Mouse (Mus musculus): Measurements from ENCODE around the gene Olfr750.

Gene Olfr750

DNA sequence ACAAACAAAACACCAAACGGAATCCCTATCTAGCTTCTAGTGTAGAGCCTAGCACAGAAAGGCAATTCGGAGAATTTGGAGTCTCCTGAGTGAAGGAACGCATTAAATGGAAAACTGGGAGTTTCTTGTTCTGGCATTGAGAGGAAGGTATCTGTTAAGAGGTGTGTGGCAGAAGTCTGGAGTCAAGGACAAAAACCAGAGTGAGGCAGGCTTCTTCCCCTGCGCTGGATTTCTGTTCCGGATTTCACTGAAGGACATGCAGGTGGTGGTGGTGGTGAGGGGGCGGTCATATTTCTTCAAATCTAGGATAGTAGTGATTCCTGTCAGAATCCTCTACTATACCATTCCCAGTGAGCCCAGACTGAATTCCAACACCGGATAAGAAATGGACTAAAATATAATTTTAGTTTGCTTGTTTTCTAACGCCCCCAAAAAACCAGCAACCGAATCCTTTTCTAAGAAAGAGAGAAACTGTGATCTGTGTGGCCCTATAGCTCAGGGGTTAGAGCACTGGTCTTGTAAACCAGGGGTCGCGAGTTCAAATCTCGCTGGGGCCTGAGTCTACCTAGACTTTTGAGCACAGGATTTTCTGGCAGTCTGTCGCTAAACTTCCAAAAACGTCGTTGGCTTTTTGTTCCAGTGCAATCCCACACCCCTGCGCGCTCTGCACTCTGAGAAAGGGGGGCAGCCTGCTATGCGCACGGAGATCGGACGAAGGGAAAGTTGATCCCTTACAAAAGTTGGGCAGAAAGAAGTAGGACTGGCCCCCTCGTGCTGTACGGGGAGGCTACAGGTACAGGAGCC, 14.1 kb upstream of the Olfr750 start:
- DNase-seq (ENCODE audit: low spot score), result peak; percentile 74

DNA sequence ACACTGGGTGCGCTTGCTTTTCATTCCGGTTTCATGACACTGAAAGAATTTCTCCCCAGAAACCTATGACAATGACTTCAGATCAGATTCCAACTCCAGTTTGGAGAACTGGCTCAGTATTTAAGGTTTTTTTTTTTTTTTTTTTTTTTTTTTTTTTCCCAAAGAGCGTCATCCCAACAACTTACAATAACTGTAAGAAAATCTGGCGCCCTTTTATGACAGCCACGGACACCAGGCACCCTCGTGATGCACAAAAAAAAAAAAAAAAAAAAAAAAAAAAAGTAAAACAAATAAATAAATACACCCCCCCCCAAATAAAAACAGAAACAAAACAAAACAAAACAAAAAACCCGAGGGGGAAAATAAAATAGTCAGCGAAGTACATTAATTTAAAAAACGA, 13.5 kb upstream of the Olfr750 start:
- DNase-seq (ENCODE audit: low spot score), result no peak

DNA sequence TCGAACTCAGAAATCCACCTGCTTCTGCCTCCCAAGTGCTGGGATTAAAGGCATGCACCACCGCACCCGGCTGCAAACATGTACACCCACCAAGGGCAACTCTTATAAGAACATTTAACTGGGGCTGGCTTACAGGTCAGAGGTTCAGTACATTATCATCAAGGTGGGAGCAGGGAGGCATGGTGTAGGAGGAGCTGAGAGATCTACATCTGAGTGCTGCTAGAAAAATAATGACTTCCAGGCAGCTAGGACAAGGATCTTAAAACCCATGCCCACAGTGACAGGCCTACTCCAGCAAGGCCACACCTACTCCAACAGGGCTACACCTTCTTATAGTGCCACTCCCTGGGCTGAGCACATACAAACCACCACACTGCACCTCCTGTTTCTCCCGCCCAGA, 11.7 kb upstream of the Olfr750 start:
- no peak for DNase-seq (ENCODE audit: low spot score)

DNA sequence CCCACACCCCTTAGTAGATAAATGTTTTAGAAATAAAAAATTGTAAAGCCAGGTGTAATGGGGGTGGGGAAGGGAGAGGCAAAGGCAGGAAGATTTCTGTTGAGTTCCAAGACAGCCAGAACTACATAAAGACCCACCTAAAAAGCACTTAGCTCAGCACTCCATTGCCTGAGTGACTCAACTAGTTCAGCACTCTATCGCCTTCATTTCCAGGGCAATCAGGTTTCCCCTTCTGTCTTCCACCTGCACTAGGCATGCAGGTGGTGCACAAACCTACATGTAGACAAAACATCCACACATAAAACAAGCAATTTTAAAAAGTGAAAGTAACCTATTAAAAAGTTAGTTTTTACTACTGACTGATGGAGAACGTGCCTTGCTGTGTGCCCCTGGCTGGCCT, 10.9 kb upstream of the Olfr750 start:
- no peak for DNase-seq (ENCODE audit: low spot score)

DNA sequence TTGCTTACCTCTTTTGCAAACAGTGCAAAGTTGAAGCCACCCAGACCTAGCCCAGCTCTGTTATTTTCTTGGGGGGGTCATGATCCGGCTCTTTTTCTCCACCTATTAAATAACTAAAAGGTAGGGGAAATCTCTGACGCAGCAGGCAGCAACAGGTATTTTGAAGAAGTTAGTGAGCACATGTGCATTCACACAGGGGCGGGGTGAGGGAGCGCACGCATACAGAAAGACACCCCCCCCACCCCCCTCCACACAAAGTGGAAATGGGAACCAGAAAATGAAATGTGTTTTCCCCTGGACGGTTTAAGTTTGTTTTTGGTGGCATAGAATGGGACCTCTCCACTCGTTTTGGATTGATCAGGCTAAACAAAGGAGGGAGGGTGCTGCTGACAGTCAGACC, 9.6 kb upstream of the Olfr750 start:
- DNase-seq (ENCODE audit: low spot score), result no peak

GRCm38 (mm10) chr14:51082599-51083581, 8.7 kb upstream of the Olfr750 start:
- DNase-seq (ENCODE audit: low spot score), result no peak

DNA sequence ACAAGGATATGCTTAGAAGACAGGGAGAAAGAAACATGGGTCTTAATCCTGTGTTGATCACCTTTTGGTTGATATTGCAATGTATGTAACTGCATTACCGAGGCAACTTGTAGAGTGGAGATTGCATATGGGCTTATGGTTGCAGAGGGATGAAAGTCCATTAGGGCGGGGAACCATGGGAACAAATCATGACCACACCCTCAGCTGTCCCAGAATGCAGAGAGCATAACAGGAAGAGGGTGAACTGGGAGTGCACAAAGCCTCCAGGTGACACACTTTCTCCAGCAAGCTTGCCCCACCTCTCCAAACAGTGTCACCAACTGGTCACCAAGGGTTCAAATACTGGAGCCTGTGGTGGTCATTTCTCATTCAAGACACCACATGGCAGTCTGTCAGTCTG, 6.8 kb upstream of the Olfr750 start:
- no peak for DNase-seq (ENCODE audit: low spot score)

GRCm38 (mm10) chr14:51079180-51079579, 4.9 kb upstream of the Olfr750 start:
- DNase-seq (ENCODE audit: low spot score), result no peak

GRCm38 (mm10) chr14:51069617-51070016, 4.6 kb downstream of the Olfr750 start:
- DNase-seq (ENCODE audit: low spot score), result no peak

GRCm38 (mm10) chr14:51068956-51069355, 5.3 kb downstream of the Olfr750 start:
- DNase-seq (ENCODE audit: low spot score), result no peak

DNA sequence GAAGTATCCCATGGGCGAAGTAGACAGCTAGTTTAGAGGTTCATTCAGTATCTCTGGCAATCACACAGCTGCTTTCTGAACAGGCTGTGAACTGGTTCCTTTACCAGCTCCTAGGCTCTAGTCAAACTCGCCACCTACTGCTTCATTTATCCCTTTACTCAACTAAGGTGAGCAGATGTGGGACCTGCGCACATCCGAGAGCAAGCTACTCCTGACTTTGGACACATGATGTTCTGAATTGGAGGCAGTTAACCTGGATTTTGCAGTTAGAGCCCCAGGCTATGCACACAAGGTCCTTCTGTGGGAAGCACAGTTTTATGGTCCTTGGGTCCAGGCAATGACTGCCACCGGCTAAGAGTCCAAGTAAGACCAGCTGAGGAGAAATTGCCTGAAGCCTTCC, 13.5 kb downstream of the Olfr750 start:
- DNase-seq (ENCODE audit: low spot score), result no peak

GRCm38 (mm10) chr14:51057401-51057831, 16.8 kb downstream of the Olfr750 start, which contains the start of gene Rnase12:
Gene Rnase12 (minus strand): TSS chr14:51057661.
- no peak for DNase-seq (ENCODE audit: low spot score)

DNA sequence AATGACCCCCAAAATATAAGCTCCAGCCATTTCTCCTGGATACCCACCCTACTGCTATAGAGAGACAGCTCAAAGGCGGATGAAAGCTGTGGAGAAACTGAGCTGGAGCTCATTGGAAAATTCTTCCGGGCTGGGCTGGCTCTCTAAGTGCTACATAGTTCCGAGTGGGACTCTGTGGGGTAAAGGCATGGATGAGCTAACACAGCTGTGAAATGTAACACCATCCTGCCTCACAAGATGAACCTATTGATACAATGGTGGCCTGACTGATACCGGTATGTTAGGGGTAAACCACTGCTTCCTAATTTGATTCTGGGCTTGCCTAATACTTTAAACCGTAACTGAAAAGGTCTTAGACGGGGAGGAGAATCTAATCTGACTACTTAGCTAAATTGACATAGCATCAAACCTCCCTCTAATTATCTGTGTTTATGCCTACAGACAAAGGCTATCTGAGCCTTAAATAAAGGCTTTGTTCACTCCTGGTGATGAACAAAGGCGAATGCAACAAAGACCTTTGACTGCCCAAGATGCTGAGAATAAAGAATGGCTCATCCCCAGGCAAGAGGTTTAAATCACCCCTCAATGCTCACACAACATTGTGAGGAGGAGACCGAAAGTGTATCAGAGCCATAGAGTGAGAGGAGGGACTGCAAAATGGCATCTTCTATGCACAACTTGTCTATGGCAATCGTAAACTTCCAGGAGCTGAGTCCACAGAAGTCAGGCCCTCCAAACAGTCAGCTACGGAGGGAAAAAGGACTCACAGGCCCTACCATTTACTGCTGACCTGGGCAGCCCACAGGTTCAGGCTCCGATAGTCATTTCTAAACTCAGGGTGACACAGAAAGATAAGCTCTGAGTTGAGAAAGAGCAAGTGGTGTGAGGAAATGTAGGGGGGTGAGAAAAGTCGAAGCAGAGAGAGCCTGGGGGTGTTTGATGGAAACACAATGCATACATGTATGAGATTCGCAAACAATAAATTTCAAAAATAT, 19.7 kb downstream of the Olfr750 start:
- no peak for DNase-seq (ENCODE audit: low spot score)

DNA sequence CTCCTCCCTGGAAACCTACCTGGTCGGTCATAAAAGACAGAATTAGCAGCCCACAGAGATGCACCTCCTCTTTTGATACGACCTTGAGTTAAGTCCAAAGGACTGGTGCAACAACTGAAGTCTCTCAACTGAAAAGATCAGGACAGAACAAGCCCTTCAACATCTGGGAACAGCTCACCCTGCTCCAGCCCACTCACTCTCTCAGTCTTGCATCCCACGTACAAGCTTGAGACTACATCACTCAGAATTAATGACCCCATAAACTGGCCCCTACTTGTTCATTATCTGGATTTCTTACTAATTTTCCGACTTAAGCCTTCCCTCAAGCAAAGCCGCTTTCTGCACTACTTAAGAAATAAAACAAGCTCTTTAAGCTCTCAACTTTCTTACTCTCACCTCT, 21.1 kb downstream of the Olfr750 start:
- no peak for DNase-seq (ENCODE audit: low spot score)

DNA sequence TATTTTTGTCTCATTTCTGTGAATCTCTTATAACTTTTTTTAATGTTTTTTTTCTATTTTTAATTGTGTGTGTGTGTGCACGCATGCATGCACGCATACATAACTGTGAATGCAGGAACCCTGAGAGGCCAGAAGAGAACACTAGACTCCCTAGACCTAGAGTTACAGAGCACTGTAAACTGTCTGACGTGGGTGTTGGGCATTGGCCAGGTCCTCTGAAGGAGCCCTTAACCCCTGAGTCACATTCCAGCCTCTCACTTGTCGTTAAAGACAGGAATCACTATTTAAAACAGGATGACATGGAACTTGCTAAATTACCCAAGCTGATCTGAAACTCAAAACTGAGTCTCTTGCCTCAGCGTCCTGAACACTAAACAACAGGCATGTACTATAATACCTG, 22.3 kb downstream of the Olfr750 start:
- no peak for DNase-seq (ENCODE audit: low spot score)

GRCm38 (mm10) chr14:51050063-51050462, 24.2 kb downstream of the Olfr750 start, which contains the start of gene Rnase11:
Gene Rnase11 (minus strand): TSS chr14:51050163.
- no peak for DNase-seq (ENCODE audit: low spot score)

- no peak for DNase-seq (ENCODE audit: low spot score)
Observed at GRCm38 (mm10) chr14:51047846-51048245, 26.4 kb downstream of the Olfr750 start.

DNA sequence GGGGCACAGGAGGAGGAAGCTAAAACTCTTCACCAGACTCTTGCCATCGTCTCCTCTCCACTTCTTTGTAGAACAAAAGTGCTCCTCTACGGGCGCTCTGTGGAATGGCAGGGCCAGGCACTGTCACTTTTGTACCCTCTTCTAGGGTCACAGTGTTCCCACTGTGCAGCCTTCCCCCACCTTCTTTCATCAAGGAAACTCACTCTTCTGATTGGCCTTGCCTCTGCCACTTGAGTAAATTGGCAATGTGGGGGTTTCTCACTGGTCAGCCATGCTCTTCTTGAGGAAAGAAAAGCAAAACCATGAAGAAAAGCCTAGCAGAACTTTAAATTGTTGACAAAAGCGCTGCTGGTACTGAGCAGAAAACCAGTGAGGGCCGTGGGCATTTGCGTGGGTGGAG, 32.5 kb downstream of the Olfr750 start, which contains the start of gene Rnase9:
Gene Rnase9, minus strand, starts transcription at position 101 of the 400 bp plus-strand sequence.
- no peak for DNase-seq (ENCODE audit: low spot score)

DNA sequence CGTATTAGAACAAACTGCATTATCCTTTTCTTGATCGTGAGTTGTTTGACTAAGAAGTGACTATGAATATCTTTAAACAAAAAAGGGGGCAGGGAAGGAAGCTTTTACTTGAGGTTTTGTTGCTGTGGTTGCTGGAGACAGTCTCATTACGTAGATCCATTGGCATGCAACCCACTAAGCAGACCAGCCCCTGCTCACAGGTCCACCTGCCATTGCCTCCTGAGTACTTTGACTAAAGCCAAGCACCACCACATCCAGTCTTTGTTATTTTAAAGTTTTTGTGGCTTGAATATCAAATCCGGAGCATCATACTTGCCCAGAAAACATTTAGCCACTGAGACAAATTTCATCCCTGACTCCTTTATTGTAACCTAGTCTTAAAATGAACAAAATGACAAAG, 38.0 kb downstream of the Olfr750 start:
- DNase-seq (ENCODE audit: low spot score), result no peak

DNA sequence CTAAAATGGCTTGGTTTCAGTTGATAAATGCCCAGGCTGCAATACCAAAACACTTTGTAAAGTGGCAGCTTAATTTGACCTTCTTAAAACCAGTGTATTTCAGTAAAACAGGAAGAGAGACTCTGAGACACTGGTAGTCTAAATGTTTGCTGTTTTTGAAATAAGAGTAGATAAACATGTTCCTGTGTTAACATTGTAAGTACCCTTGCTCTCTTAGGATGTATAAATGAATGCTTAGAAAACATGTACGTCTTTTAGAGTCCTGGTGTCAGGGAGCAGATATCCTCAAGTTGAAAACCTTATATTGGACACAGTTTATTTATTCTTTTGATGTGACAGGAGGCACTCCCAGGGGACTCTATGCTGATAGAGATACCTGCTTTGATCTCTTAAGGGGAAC, 39.0 kb downstream of the Olfr750 start:
- DNase-seq (ENCODE audit: low spot score), result no peak

GRCm38 (mm10) chr14:51027387-51028155, 46.7 kb downstream of the Olfr750 start:
- no peak for DNase-seq (ENCODE audit: low spot score)

Measured in ovary, postnatal 14 days (tissue).